Mouse (Mus musculus): ENCODE measurements around the gene Tmem19.
"Not testable (repeated sequence)": the region's sequence is repeated elsewhere in the genome, so short reads cannot be mapped to it uniquely, and the experiment has no call there.

The Tmem19 gene

DNA sequence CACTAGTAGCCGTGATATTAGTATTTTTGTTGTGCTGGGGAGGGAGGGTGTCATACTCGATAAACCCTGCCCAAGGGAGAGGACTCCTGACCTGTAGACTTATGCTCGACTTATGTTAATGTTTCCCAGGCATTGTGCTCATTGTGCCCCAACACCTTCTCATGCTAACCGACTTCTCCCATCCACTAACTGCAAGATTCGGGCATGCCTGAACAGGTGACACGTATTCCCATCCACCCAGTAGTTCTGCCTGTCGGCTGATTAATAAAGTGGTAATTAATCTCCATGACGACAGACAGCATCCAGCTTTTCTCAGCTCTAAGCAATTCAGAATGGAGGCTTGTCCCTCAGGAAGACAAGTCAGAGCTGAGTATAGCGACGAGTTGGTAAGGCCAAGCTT, 13.3 kb downstream of the Tmem19 start:
- DNase-seq (ENCODE audit: low read depth, low spot score), result peak; percentile 31

DNA sequence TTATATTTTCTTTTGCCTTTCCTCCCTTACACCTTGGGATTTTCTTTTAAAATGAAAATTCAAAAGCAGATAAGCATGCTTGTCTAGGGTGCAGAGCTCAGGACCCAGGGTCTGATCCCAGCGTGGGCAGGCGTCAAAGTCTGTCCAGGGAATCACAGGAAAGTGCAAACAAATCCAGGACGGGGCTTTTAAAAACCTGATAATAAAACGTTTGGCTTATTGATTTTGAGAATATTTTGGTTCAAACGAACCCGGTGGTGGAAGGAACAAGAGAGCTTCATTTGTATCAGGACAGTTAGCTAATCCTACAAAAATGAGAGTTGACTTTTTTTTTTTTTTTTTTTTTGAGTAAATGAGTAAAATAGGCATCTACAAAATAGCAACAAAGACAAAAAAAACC, 14.2 kb downstream of the Tmem19 start:
- no peak for DNase-seq (ENCODE audit: low read depth, low spot score)

DNA sequence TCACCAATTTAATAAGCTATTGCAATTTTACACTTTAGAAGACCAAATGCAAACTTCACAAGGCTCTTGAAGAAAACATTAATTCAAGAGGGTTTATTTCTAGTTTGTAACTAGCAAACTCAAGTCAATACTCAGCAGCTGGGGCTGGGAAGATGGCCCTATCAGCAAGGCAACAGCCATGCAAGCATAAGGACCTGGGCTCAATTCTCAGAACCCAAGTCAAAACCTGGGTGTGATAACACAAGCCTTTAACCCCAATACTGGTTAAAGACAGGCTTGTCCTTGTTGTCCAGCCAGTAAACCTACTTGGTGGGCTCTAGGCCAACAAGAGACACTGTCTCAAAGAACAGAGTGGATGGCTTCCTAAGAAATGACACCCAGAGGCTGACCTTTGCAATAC, 15.9 kb downstream of the Tmem19 start:
- DNase-seq (ENCODE audit: low read depth, low spot score), result no peak

DNA sequence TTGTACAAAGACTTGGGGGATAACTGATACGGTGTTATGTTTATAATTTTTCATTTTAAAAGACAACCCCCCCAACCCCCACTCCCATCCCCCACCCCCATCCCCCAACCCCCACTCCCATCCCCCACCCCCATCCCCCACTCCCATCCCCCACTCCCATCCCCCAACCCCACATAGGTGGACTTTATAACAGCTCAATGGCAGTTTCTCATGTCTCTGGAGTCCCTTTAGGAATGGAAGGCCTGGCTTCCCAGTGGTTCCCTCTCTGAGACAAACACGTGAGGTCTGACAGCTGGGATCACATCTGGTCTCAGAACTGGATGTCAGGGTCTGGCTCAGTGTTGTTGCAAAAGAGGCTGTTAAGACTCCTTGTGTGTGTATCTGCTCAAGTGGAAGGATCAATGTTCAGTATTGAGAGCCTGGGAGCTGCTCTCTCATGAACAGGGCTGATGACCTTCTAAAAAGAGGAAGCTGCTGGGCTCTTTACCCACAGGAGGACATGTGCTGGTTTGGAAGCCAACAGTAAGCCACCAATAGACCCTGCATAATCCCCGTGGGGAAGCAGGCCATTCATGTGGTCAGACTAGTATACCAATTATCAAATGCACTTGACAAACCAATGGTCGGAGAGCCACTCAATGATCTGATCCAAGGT, 19.4 kb downstream of the Tmem19 start:
- DNase-seq (ENCODE audit: low read depth, low spot score), result no peak

DNA sequence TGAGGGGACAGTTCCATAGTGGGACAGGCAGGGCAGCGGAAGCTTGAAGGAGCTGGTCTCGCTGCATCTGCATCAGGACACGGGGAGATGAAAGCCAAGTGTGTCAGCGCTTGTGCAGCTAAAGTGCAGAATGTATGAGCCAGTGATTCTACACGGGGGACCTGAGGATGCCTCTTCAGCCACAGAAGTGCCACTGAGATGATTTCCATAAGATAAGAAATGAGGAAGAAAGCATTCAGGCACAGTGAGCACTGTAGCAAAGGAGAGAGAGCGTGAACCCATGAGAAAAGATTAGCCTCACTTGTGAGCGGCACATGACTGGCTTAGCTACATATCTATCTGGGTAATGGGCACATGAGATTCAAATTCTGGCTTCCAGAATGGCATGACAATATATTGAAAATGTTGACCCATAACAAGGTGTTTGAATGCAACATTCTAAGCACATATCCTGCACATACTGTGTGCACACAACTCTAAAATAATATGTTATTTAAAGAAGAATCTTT, 22.4 kb downstream of the Tmem19 start:
- no peak for DNase-seq (ENCODE audit: low read depth, low spot score)

DNA sequence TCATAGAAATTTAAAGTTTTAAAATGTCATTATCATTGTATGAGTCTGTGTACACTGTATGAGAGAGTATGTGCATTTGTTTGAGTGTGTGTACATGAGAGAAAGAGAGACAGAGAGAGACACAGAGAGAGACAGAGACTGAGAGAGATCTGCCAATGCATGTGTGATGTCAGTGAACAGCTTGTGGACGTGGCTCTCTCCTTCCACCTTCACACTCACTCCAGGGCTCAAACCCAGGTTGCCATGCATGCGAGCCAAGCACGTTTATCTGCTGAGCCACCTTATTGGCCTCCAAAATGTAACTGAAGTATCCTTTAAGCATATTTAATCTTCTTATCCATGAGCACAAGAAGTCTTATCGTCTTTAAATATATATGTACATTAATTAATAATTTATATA, 25.4 kb downstream of the Tmem19 start:
- DNase-seq (ENCODE audit: low read depth, low spot score), result no peak

DNA sequence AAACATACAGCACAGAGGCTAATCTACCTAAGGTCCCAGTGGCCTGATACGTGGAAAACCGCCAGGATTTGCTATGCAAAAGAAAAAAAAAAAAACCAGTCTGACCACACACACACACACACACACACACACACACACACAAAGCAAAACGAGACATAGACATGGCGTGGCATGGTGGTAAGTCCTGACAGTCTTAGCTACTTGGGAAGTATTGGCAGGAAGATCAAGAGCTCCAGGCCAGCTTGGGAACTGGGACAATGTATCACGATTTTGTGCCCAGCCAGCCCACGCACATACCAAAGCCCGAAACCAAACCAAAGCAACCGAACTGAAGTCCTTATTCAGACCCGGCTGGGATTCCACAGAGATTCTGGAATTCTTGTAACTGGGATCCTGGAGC, 28.8 kb downstream of the Tmem19 start:
- DNase-seq (ENCODE audit: low read depth, low spot score), result peak; percentile 18

DNA sequence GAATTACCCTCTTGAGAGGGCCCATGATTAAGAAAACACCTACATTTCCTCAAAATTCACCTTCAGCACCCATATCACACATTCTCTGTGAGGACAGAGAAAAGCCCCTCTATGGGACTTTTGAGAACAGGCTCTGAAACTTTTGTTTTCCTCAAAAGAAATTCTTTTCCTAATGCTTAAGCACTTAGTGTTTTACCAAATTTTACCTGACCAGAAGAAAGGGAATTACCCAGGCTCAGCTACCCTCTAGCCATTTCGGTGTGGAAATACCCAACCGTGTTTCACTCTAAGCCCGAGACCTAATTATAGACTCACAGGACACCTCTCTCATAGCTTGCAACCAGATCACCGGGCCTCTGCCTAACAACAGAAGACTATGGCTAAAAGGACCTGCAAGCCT, 29.3 kb downstream of the Tmem19 start:
- no peak for DNase-seq (ENCODE audit: low read depth, low spot score)

DNA sequence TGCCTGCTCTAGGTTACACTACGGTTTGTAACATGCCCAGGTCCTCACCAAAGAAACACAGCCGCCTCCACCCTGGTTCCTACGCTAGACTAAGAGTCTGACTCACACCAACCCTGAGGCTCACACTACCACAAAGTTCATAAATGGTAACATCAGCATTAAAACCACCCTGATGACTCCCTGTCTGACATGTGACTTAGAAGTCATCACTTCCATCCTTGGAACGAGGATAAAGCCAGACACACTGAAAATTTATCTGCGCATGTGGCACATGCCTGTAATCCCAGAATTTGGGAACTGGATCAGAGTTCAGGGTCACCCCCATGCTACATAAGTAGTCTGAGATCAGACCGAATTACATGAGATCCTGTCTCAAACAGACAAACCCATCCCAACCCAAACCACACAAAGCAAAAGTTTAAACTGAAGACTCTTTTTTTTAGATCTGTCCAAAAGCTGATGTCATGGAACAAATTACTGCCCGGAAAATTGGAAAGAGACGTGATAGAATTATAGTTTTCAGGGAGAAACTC, 29.8 kb downstream of the Tmem19 start:
- DNase-seq (ENCODE audit: low read depth, low spot score), result no peak

DNA sequence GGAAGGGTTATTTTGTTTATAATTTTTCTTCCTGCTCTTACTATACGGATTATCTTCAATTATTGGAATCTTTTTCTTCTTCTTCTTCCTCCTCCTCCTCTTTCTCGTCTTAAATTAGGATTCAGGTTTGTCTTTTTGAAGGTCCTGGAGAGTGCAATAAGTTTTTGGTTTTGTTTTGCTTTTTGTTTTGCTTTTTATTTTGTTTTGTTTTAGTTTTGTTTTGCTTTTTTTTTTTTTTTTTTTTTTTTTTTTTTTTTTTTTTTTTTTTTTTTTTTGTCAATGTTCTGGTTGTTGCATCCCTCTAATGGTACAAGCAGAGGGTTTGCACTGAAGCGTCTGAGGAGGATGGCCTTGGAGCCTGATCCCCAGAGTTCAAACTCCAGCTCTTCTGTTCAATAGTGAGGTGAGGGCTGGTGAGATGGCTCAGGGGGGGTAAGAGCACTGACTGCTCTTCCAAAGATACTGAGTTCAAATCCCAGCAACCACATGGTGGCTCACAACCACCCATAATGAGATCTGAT, 33.2 kb downstream of the Tmem19 start:
- DNase-seq (ENCODE audit: low read depth, low spot score), result no peak

DNA sequence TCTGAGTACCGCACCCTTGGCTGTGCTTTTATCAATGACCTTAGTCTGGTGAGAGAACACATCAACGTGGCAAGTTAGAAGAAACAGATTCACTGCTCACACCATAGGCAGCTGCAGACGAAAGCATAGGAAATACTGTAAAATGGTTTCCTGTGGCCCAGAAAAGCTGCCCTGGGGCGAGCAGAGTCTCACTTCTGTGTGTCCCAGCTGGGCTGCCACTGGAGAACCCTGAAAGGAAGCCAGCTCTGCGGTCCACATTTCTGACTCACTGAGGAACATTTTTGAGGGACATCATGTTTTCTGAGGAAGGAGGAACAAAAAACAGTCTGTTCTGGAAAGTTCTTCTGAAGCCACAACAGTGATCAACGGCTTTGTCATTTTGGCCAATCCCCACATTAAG, 33.8 kb downstream of the Tmem19 start:
- no peak for DNase-seq (ENCODE audit: low read depth, low spot score)

DNA sequence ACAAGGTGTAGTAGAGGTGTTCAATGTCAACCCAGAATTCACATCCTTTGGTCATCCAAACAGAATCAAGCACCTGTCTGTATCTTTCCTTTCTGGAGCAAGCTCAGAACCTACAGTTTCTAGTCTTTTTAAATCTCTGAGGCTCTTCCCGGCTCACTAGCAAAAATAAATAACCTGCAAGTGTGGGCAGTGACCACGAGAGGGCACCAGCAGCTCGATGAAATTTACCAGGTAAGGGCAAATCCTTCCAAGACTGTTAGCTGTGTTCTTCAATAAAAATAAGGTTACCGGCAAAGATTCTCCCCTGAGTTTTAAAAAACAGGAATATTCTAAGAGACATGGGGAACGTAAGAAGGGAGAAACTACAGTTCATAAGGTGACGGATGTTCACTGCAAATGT, 39.0 kb downstream of the Tmem19 start:
- DNase-seq (ENCODE audit: low read depth, low spot score), result peak; percentile 87

DNA sequence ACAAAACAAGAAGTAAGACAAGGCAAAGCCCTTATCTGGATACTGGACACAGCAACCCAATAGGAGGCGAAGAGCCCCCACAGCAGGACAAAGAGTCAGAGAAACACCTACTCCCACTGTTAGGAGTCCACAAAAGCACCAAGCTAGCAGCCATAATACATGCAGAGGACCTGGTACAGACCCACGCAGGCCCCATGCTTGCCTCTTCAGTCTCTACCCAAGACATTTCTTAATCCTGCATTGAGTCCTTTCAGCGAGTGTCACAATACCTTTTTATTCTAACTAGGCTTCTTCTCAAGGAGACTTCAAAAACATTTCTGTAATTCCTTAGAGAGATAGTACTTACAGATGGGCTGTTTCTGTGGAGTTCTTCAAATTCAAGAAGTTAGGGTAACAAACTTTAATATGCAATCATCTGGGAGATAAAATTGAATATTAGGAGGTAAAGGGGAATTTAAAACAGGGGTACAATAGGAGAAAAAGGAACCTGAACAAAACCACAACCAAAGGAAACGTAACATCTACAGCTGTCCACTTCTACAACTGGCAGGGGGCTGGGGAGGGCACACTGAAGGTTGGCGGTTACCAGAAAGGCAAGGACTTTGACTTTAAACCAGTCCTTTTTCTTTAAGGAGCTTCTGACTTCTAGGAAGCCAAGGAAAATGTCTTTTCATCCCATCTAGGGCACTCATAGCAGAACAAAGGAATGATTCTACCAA, 40.8 kb downstream of the Tmem19 start:
- DNase-seq (ENCODE audit: low read depth, low spot score), result no peak

DNA sequence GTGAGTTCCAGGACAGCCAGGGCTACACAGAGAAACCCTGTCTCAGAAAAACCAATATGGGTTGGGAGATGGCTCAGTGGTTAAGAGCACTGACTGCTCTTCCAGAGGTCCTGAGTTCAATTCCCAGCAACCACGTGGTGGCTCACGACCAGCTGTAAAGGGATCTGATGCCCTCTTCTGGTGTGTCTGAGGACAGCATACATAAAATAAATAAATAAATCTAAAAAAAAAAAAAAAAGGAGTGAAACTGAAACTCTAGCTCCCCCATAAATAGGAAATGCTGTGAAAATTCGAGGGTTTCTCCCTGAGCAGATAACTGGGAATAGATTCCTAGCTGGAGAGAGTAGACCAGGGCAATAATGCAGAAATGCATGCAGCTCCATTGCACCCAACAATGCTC, 43.9 kb downstream of the Tmem19 start:
- not testable (repeated sequence) for DNase-seq (ENCODE audit: low read depth, low spot score)

DNA sequence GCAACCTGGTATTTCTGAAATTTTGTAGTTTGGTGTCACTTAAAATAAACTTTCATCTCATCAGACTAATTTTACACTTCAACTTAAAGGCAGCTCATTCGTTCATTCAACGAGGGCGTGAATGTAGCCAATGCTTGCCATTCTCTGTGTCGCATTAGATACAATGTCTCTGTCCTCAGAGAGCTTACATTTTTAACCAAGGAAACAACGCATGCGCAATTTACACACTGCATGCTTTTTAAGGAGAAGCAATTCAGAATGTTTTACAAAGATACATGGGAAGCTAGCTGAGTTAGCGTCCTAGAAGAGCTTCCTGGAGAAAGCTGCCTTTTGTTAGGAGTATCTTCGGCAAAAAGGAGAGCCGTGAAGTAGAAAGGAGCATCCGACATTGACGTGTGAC, 46.0 kb downstream of the Tmem19 start:
- peak; percentile 72 for DNase-seq (ENCODE audit: low read depth, low spot score)

DNA sequence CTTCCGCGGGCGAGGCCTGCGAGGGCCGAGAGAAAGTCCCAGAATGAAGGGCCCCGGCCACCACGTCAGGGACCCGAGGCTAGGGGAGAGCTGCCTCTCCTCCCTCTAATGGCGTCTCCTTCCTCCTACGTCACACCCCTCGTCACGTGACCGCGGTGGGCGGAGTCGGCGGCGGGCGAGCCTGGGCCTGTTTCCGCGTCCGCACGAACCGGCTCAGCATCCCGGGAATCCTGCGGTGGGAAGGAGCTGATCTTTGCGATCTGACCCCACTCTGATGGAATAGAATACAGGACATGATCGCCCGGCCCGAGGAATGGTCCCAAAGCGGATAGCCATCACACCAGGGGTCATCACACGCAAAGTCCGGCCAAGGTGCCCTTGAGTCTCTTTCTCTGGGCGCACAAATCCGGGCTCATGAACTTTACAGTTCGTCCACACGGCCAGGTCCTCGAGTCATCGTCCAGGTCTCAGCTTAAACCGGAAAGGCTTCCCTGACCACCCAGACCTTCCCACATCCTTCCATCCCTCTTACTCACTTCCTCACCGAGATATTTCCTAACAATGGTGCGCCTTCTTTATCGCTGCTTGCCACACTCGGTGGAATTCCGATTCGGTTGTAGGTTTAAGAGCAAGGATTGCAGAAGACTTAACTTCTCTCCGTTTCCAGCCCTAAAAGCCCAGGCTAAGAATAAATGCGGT, 46.7 kb downstream of the Tmem19 start, which contains the start of gene Rab21:
Gene Rab21, minus strand, starts transcription at position 122 of the 699 bp plus-strand sequence.
- peak; percentile 95 for DNase-seq (ENCODE audit: low read depth, low spot score)

DNA sequence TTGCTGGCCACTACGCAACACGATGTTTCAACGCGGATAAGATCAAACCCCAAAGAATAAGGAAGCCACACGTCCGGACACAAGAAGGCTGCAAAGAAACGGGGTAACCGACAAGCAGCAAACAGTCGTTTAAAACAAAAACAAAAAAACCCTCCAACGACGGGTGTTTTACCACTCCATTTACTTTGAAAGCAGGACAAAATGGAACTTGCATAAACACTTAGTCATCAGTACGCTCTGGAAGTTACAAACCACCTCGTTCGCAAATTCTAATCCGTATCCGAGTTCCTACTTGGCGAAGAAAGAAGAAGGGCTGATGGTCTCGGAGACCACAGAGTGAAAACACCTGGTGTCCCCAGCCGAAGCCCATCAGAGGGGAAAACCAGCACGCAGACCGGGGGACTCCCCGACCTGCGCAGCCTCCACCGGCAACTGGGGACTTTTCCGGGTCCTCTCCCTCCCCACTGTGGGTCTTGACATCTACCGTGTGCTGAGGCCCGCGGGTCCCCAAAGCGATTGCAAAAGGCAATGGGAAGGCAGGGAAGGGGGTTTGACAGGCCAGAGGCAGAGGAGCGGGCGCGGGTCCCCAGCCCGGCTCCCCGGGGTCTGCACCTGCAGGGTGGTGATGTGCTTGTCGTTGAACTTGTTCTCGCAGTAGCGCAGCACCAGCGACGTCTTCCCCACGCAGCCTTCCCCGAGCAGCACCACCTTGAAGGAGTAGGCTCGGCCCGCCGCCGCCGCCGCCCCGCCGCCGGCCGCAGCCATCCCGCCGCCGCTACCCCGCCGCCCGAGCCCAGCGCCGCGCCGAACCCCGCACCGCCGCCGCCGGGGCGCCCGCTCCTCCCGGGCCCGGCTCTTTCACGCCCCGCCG, 47.5 kb downstream of the Tmem19 start:
- no peak for DNase-seq (ENCODE audit: low read depth, low spot score)

DNA sequence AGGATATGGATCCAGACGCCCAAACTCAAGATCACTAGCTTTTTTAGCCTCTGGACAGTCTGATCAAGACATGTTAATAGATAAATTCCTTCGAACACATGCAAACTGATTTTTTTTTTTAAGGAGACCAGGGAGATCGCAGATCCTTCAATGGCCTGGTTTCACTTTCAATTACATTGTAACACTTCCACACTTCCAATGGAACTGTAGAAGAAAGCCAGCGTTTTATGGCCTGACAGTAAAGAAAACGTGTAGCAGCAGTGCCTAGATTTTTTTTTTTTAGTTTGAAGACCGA, 48.1 kb downstream of the Tmem19 start:
- DNase-seq (ENCODE audit: low read depth, low spot score), result no peak

DNA sequence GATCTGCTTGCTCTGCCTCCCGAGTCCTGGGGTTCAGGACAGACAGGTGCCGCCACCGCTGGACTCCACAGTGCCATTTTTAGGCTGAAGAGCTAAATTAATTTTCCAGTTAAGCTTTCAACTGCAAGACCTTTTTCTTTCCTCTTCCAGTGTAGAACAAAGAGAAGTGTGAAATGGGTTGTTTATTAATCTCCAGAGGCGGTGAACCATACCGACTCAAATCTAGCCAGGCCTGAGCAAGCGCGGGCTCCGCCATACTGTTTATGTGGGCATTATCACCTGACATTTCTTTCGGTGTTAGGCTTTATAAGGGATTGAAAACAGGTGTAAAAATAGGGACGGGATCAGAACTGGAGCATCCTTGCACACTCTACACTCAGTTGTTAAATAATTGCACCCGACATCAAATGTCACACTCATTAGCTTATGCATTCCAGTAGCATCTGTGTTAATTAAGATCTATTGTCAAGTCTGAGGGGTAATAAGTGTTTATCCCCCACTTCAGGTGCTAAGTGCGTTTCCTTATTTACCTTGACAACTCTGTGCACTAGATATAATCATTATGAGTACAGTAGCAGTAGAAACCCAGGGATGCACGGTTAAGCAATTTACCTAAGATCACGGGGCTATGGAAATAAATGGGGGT, 48.5 kb downstream of the Tmem19 start:
- no peak for DNase-seq (ENCODE audit: low read depth, low spot score)

DNA sequence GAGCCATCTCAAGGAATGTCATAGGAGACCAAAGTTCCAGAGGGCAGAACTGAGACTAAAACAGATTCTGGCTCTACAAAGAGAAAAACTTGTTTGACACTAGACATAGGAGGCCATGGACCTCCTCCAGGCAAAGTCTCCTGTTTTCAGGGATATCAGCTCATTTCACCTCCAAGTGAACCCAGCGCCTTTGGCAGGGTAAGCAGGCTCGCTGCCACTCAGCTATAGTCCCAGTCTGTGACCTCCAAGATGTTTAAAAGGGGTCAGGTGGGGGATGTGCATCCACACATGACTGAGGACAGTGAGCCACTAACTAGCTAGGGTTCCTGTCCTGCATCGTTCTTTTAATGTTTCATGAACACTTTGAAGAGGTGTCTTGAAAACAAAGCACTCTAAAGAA, 49.6 kb downstream of the Tmem19 start:
- no peak for DNase-seq (ENCODE audit: low read depth, low spot score)

DNA sequence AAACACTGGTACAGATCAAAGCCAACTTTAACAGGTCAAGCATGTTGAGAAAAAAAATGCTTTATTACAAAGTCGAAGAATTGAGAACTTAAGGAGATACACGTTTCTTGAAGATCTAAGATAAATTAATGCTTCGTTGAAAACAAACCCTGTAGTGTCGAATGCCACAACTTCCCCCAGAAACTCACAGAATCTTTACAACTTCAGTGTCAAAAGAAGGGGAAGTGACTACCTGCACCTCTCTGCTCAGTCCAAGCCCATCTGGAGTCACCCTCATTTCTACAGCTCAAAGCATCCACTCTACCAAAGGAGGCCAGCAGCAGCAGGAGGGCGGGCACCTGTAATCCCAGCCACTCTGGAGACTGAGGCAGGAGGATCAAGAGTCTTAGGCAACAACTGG, 50.1 kb downstream of the Tmem19 start:
- no peak for DNase-seq (ENCODE audit: low read depth, low spot score)
